Mouse (Mus musculus) embryo, embryonic 11.5 days (tissue): ENCODE data around the gene Gm28035.

ENCODE experiments used
- DNase-seq: peaks from one replicate; pipeline ENCODE4 v3.0.0-alpha.2; 2012; ENCODE audit warnings: low read depth, low spot score

The Gm28035 gene

GRCm38 (mm10) chr2:30299525-30299924 is 59.2 kb downstream of the Gm28035 start:
- DNase-seq: no peak

DNA sequence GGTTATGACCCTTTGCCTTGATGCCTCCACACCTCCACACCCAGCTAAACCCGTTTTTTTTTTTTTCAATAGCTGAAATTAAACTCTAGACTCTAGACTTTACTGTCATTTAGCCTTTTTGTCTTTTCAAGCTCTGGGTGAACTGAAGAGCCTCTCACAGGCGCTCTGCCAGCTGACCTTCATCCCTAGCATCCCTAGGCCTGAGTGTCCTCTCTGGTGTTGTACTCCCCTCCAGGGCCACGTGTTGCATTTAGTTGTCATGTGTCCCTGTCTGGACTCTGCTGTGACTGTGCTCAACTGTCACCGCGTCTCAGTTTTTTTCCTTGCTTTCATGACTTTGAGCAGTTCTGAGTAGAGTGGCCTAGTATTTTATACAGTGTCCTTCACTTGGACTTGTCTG is 59.6 kb downstream of the Gm28035 start:
- no peak for DNase-seq

GRCm38 (mm10) chr2:30306087-30306486 is 65.7 kb downstream of the Gm28035 start:
- DNase-seq: no peak

DNA sequence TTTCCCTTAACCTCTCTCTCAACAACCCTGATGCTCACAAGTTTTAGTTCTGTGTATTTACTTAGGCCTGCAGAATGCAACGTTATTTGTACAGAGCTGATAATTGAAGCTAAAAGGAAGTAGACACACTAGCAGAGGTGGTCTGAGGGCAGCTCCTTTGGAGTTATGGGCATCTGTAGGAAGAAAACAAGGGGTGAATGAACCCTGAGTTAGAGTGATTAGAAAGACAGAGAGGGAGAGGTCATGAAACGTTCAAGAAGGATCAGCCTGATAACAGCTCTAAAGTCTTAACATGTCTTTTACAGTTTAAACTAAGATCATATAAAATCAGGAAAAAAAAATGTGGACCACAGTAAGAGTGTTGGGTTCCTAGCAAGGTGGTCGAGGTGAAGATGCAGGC is 69.0 kb downstream of the Gm28035 start:
- no peak for DNase-seq

DNA sequence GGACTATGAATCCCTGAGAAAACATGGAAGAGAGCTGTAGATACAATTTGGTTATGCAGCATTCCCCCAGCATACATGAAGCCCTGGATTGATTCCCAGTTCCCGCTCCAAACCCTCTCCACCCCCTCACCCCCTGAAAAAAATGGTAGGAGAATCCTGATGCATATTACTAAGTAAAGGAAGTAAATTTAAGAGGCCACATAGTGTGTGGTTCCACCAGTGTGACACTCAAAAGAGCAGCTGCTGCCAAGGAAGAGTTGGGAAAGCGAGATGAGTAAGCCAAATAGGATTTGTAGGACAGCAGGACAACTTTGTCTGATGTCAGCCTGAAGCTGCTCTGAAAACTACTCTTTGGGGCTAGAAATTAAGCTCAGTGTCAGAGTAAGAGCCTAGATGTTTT is 71.1 kb downstream of the Gm28035 start:
- DNase-seq: no peak

DNA sequence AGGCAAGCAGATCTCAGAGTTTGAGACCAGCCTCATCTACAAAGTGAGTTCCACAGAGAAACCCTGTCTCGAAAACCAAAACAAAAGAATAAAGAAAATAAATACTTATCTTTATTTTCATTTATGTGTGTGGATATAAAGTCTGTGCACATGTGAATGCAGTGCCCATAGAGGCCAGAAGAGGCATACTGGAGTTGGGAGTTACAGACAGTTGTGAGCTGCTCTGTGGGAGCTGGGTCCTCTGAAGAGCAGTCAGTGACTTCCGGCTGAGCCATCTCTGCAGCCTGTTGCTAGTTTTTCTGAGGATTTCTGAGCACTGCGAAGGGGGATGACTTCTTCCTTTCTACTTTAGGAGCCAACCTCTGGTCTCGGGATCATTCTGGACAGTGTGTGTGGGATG is 75.8 kb downstream of the Gm28035 start:
- no peak for DNase-seq

DNA sequence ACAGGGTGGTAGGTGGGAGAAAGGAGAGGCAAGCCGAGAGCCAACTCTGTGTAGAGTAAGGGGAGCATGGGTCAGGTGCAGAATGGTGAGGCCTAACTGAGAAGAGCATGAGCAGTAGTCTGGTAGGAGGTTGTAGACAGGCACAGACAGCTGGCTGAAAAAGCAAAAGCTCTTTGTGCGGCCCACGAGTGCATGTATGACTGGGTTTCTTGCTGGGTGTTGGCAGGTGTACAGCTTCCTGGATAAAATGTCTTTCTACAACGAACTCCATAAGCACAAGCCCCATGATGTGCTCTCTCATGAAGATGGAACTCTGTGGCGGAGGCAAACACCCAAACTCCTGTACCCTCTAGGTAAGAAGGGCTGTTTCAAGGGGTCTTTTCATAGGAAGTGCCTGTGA is 76.6 kb downstream of the Gm28035 start:
- no peak for DNase-seq

DNA sequence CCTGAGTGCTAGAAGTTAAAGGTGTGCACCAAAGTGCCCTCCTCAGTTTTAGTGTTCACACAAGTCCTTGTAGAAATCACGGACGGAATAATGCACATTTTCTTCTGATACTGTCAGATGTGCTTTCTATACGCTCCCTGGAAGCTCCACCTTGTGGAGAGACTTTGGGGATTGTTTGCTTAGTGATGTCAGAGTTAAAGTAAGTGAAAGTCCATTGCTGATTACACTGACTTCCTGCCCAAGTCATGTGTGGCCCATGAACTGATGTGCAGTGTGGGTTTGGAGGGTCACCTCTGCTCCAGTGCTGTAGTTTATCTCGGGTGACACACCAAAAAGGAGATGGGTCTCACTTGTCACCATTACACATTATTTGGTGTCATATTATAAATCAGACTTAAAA is 78.9 kb downstream of the Gm28035 start:
- DNase-seq: no peak

DNA sequence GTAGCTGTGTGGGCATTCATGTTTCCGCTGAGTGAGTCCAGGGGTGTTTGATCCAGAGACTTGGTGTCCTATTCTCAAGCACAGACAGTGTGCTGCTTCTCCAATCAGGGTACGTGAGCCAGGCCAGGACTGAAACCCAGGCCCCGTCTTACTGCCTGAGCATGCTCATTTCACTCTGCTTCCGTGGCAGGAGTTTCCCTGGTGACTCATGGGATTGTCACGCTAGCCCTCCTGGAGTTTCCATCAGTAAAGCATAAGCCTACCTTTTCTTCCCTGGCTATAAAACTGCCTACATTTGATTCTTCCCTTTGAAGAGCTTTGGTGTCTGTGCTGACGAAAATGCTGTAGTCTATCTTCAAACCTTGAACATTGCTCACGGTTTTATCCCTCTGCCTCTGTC is 82.7 kb downstream of the Gm28035 start:
- DNase-seq: no peak

DNA sequence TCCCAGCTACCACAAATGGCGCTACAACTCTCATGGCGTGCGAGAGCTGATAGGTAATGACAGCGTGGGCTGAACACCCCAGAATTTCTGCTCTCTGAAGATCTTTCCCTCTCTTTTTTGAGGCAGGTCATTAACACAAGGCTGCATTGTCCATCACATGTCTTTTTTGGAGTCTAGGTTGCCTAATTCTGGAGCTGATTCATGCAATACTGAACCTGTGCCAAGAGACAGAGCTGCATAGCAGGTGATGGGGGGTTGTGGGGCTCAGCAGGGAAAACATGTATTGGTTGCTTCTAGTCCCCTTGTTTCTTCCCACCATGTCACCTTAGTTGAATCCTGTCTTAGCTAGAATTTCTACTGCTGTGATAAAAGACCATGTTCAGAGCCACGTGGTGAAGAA is 84.9 kb downstream of the Gm28035 start:
- no peak for DNase-seq

GRCm38 (mm10) chr2:30327276-30327675 is 86.9 kb downstream of the Gm28035 start:
- no peak for DNase-seq

DNA sequence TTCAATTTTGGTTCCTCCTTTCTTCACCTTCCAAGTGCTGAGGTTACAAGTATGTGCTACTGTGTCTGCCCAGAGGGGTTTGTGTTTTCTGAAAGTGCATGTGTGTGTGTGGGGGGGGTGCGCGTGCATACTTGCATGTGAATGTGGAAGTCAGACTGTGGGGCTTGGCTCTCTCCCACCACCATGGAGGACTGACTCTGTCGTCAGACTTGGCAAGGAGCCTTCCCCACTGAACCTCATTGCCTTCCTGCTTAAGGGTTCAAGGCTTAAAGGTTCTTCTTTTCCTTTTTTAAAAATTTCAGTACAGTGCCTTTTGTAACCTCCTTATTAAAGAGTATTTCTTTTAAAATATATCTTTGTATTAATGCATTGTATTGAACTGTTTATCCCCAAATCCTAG is 88.4 kb downstream of the Gm28035 start:
- no peak for DNase-seq
